Mouse (Mus musculus) midbrain, embryonic 14.5 days (tissue): Measurements from ENCODE around the gene Cyfip2. TPM values are rescaled to one million over a fixed set of nuclear protein-coding genes. Genes with fewer than 3 reads are reported as not detected.
A peak's percentile ranks its signal among the peaks of the same experiment; 100 is the strongest.

Experiments
- ATAC-seq: fragments of 200-750 bp; cut with Nextera tagmentation; 2 replicates; pipeline ENCODE4 v1.8.0; 2017; ENCODE audit warnings: moderate number of reproducible peaks, moderate library complexity; ENCODE audit not compliant: low FRiP score, low TSS enrichment
- DNase-seq: peaks from one replicate; pipeline ENCODE4 v3.0.0-alpha.2; 2015
- H3K27ac ChIP-seq: fragments of 300-500 bp; sonication (generic); replicated peaks from 2 replicates; pipeline ENCODE4 v1.5.1; 2014; ENCODE audit warnings: mild to moderate bottlenecking, low read depth, low read length, moderate library complexity
- H3K27me3 ChIP-seq: fragments of 300-500 bp; sonication (generic); 2 replicates; pipeline ENCODE4 v1.6.1; 2014; ENCODE audit warnings: low read length, control low read depth, mixed read lengths; ENCODE audit not compliant: control insufficient read depth, insufficient read depth
- H3K36me3 ChIP-seq: fragments of 300-500 bp; sonication (generic); 2 replicates; pipeline ENCODE4 v1.6.1; 2014; ENCODE audit warnings: low read length, control low read depth; ENCODE audit not compliant: control insufficient read depth, insufficient read depth
- H3K4me1 ChIP-seq: fragments of 300-500 bp; sonication (generic); 2 replicates; pipeline ENCODE4 v1.6.1; 2014; ENCODE audit warnings: mild to moderate bottlenecking, antibody characterized with exemption, low read length, control low read depth; ENCODE audit not compliant: control insufficient read depth, insufficient read depth
- H3K4me2 ChIP-seq: fragments of 300-500 bp; sonication (generic); 2 replicates; pipeline ENCODE4 v1.6.1; 2014; ENCODE audit warnings: mild to moderate bottlenecking, low read length, moderate library complexity
- H3K4me3 ChIP-seq: fragments of 300-500 bp; sonication (generic); replicated peaks from 2 replicates; pipeline ENCODE4 v1.5.1; 2014; ENCODE audit warnings: low read depth, low read length
- H3K9ac ChIP-seq: fragments of 300-500 bp; sonication (generic); replicated peaks from 2 replicates; pipeline ENCODE4 v1.6.1; 2014; ENCODE audit warnings: mild to moderate bottlenecking, low read length, moderate library complexity
- H3K9me3 ChIP-seq: fragments of 300-500 bp; sonication (generic); 2 replicates; pipeline ENCODE4 v1.6.1; 2016; ENCODE audit warnings: low read length, control low read depth, mixed read lengths; ENCODE audit not compliant: control insufficient read depth
- WGBS: fragments of 180-500 bp; shearing (Covaris S2); extraction: QIAGEN DNeasy Blood & Tissue Kit; methylation state at CpG from one replicate; pipeline ENCODE4 v1.1.7; 2014; 5-methylcytosine and 5-hydroxymethylcytosine counted together
- polyA plus RNA-seq: library from polyadenylated mRNA; unstranded; fragments of >200 nt; fragmentation: Nextera tagmentation; extraction: Ambion mirVana; gene quantifications from 2 replicates; pipeline ENCODE4 v1.2.1, GENCODE M21; 2014

The Cyfip2 gene
- polyA plus RNA-seq, 1 experiment from 2014 or later: 112 TPM

GRCm38 (mm10) chr11:46211858-46212257, 100.8 kb downstream of the Cyfip2 start:
- ATAC-seq (no peak), DNase-seq (no peak)
- WGBS: 23% methylated on average over 3 of the region's 3 CpGs
- H3K36me3 ChIP-seq: peaks cover 41% of the 10 kb centered on the region
- H3K4me3 ChIP-seq: no peak overlapping the region
- H3K9me3 ChIP-seq: no peaks in the 10 kb centered on the region
- H3K27ac ChIP-seq: no peak overlapping the region
- no peak overlapping the region for H3K4me2 ChIP-seq
- no peaks in the 10 kb centered on the region for H3K27me3 ChIP-seq
- H3K4me1 ChIP-seq: peaks cover 4% of the 10 kb centered on the region; the same call in 1 of the 2 replicates
- H3K9ac ChIP-seq: no peak overlapping the region

GRCm38 (mm10) chr11:46209884-46210283, 102.8 kb downstream of the Cyfip2 start:
- Histone ChIP-seq H3K4me3 (no peak overlapping the region), H3K27me3 (no peaks in the 10 kb centered on the region), H3K36me3 (peaks cover 61% of the 10 kb centered on the region), H3K27ac (no peak overlapping the region), H3K4me1 (no peaks in the 10 kb centered on the region), H3K4me2 (no peak overlapping the region), H3K9ac (no peak overlapping the region), H3K9me3 (no peaks in the 10 kb centered on the region)
- DNase-seq: no peak
- 44% methylated on average over 2 of the region's 2 CpGs for WGBS
- ATAC-seq: no peak

- Histone ChIP-seq H3K4me3 (no peak overlapping the region), H3K27ac (no peak overlapping the region), H3K4me1 (no peaks in the 10 kb centered on the region), H3K27me3 (no peaks in the 10 kb centered on the region), H3K9ac (no peak overlapping the region), H3K4me2 (no peak overlapping the region), H3K9me3 (no peaks in the 10 kb centered on the region), H3K36me3 (peaks cover 73% of the 10 kb centered on the region)
- ATAC-seq (no peak), DNase-seq (no peak)
- 81% methylated on average over 17 of the region's 17 CpGs for WGBS
Observed at GRCm38 (mm10) chr11:46205639-46206409, 106.8 kb downstream of the Cyfip2 start.

GRCm38 (mm10) chr11:46204841-46205240, 107.8 kb downstream of the Cyfip2 start:
- DNase-seq (no peak), ATAC-seq (no peak)
- H3K36me3 ChIP-seq: peaks cover 83% of the 10 kb centered on the region
- H3K9me3 ChIP-seq: no peaks in the 10 kb centered on the region
- no peaks in the 10 kb centered on the region for H3K27me3 ChIP-seq
- H3K27ac ChIP-seq: no peak overlapping the region
- H3K4me2 ChIP-seq: no peak overlapping the region
- WGBS: 87% methylated on average over 9 of the region's 9 CpGs
- H3K4me3 ChIP-seq: no peak overlapping the region
- H3K9ac ChIP-seq: no peak overlapping the region
- no peaks in the 10 kb centered on the region for H3K4me1 ChIP-seq

- Histone ChIP-seq H3K9ac (no peak overlapping the region), H3K4me3 (no peak overlapping the region), H3K36me3 (peaks cover 91% of the 10 kb centered on the region), H3K27me3 (no peaks in the 10 kb centered on the region), H3K4me1 (no peaks in the 10 kb centered on the region), H3K9me3 (no peaks in the 10 kb centered on the region), H3K4me2 (no peak overlapping the region), H3K27ac (peak overlapping the region; percentile 37; the same call in 1 of the 2 replicates)
- ATAC-seq (no peak), DNase-seq (no peak)
- WGBS: 77% methylated on average over 10 of the region's 10 CpGs
Observed at GRCm38 (mm10) chr11:46202547-46202887, 110.1 kb downstream of the Cyfip2 start.

- WGBS: 79% methylated on average over 20 of the region's 20 CpGs
- no peak overlapping the region for H3K9ac ChIP-seq
- H3K4me1 ChIP-seq: no peaks in the 10 kb centered on the region
- no peaks in the 10 kb centered on the region for H3K27me3 ChIP-seq
- peaks cover 91% of the 10 kb centered on the region for H3K36me3 ChIP-seq
- H3K27ac ChIP-seq: peak overlapping the region; percentile 37; the same call in 1 of the 2 replicates
- no peak overlapping the region for H3K4me3 ChIP-seq
- ATAC-seq: no peak
- H3K4me2 ChIP-seq: no peak overlapping the region
- peak; percentile 9 for DNase-seq
- H3K9me3 ChIP-seq: no peaks in the 10 kb centered on the region
Observed at GRCm38 (mm10) chr11:46201636-46202546, 110.8 kb downstream of the Cyfip2 start.

GRCm38 (mm10) chr11:46200664-46201063, 112.0 kb downstream of the Cyfip2 start:
- H3K4me1 ChIP-seq: no peaks in the 10 kb centered on the region

GRCm38 (mm10) chr11:46194175-46194574, 118.5 kb downstream of the Cyfip2 start:
- DNase-seq (no peak), ATAC-seq (no peak)
- Histone ChIP-seq H3K9me3 (no peaks in the 10 kb centered on the region), H3K9ac (no peak overlapping the region), H3K4me3 (no peak overlapping the region), H3K4me2 (no peak overlapping the region), H3K27ac (no peak overlapping the region), H3K4me1 (no peaks in the 10 kb centered on the region), H3K36me3 (peaks cover 56% of the 10 kb centered on the region), H3K27me3 (no peaks in the 10 kb centered on the region)
- WGBS: 85% methylated on average over 4 of the region's 4 CpGs

More at GRCm38 (mm10) chr11:46200664-46201063, 112.0 kb downstream of the Cyfip2 start:
- H3K9me3 ChIP-seq: no peaks in the 10 kb centered on the region
- no peak overlapping the region for H3K4me3 ChIP-seq
- no peaks in the 10 kb centered on the region for H3K27me3 ChIP-seq
- ATAC-seq (no peak), DNase-seq (no peak)
- H3K27ac ChIP-seq: no peak overlapping the region
- 92% methylated on average over 11 of the region's 11 CpGs for WGBS
- no peak overlapping the region for H3K4me2 ChIP-seq
- H3K36me3 ChIP-seq: peaks cover 88% of the 10 kb centered on the region
- no peak overlapping the region for H3K9ac ChIP-seq
